Mouse (Mus musculus) E14TG2a.4 (cell line): ENCODE data around the gene Zfp335.

Experiments
- CTCF ChIP-seq: conservative IDR thresholded peaks from 2 replicates; pipeline ENCODE4 v1.5.1; 2014; ENCODE audit warnings: low read length
- NANOG ChIP-seq: IDR thresholded peaks from 2 replicates; pipeline ENCODE4 v1.6.1; 2014; ENCODE audit warnings: borderline replicate concordance, low read length, mixed read lengths
- POU5F1 ChIP-seq: IDR thresholded peaks from 2 replicates; pipeline ENCODE4 v1.6.1; 2014; ENCODE audit warnings: low read length, borderline replicate concordance

DNA sequence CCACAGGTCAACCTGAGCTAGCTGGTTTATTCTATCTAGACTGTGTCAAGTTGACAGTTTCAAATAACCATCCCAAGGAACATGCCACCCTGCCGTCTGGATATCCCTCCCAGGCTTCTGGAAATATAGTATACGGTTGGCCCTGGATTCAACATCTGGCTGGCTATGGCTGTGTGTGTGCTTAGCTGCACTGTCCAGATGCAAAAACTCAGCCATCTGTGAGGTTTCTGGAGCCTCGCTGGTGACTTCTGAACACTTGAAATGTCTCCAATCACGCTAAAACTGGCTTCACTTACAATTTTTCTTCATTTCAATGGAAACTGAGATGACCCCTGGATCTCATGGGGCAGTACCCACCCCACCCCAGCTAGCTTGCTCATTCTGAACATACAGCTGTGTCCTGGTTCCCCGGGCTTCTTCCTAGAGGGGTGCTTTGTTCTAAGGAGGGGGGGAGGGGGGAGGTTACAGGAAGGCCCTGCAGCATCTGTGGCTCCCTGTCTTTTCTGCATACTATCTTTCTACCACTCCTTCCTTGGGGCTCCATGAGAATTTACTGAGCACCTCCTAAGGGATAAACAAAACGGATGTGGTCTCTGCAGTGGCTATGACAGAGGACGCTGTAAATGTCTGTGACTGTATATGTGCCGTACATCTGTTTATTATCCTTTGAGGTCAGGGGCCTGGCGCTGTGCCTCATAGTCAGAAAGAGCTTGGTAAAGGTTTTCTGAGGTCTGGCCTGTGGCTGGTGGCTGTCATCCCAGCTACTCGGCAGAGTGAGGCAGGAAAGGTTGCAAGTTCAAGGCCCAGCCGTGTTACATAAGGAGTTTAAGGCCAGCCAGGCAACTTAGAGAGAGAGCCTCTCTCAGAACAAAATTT lies 19.4 kb upstream of the Zfp335 start:
- no peak for TF ChIP-seq CTCF
- no peak for TF ChIP-seq POU5F1
- TF ChIP-seq NANOG, result no peak
